Mouse (Mus musculus): ENCODE measurements around the gene Mrpl36. TPM values are rescaled to one million over a fixed set of nuclear protein-coding genes. Genes with fewer than 3 reads are reported as not detected.

The Mrpl36 gene
- polyA plus RNA-seq, 1 experiment from 2014 or later: 73.0 TPM

DNA sequence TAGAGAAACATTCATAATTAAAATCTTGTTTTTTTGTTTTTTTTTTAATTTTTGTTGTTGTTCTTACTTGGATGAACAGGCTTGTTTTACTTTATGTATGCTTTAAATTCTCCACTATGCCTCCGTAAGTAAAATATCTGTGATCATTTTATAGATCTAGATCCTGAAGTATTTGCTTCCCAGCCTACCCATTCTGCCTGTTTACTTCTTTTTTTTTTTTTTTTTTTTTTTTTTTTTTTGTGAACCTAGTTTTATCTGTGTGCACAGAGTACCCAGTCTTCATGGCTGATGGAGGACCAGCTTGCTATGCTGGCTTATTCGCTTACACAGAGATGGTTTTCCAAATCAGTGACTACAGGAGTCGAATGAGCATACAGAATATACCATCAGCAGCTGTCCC is 28.8 kb downstream of the Mrpl36 start:
- ATAC-seq: no peak
- 94% methylated on average over 3 of the region's 3 CpGs for WGBS
- no peak overlapping the region for H3K9ac ChIP-seq (ENCODE audit: low read depth, low read length)

DNA sequence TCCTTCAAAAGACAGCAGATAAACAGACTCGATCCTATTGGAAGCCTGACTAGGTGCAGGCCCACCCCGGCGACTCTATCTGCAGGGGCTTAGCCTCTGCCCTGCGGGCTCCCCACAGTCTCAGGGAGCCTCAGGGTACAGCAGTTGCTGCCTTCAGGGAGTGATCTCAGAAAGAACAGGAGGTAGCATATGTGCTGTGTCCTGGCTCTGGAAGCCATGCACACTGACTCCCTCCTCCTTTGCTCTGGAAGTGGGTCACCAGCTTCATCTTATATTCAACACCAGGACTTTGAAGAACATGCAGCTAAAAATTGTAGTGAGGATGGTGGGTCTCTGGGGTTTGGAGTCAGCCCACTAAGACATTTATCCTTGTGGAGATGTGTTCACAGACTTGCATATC is 45.1 kb downstream of the Mrpl36 start:
- Histone ChIP-seq H3K4me2 (ENCODE audit: low read length) (no peak overlapping the region), H3K4me3 (ENCODE audit: low read depth, low read length) (no peak overlapping the region), H3K27me3 (ENCODE audit: control insufficient read depth, insufficient read depth, low read depth, low read length) (no peaks in the 10 kb centered on the region), H3K4me1 (ENCODE audit: control insufficient read depth, insufficient read depth, low read length) (no peaks in the 10 kb centered on the region), H3K27ac (ENCODE audit: low read length) (no peak overlapping the region), H3K36me3 (ENCODE audit: control insufficient read depth, insufficient read depth, low read length) (no peaks in the 10 kb centered on the region), H3K9me3 (replicated peaks; ENCODE audit: control insufficient read depth, low read length, poor library complexity, severe bottlenecking) (no peaks in the 10 kb centered on the region), H3K9ac (ENCODE audit: low read depth, low read length) (no peak overlapping the region)
- no peak for ATAC-seq
- WGBS: 68% methylated on average over 4 of the region's 4 CpGs

More for the DNA sequence above, 28.8 kb downstream of the Mrpl36 start:
- Histone ChIP-seq H3K9me3 (replicated peaks; ENCODE audit: control insufficient read depth, low read length, poor library complexity, severe bottlenecking) (no peaks in the 10 kb centered on the region), H3K27ac (ENCODE audit: low read length) (no peak overlapping the region), H3K4me3 (ENCODE audit: low read depth, low read length) (no peak overlapping the region), H3K27me3 (ENCODE audit: control insufficient read depth, insufficient read depth, low read depth, low read length) (no peaks in the 10 kb centered on the region), H3K36me3 (ENCODE audit: control insufficient read depth, insufficient read depth, low read length) (no peaks in the 10 kb centered on the region), H3K4me1 (ENCODE audit: control insufficient read depth, insufficient read depth, low read length) (no peaks in the 10 kb centered on the region), H3K4me2 (ENCODE audit: low read length) (no peak overlapping the region)

DNA sequence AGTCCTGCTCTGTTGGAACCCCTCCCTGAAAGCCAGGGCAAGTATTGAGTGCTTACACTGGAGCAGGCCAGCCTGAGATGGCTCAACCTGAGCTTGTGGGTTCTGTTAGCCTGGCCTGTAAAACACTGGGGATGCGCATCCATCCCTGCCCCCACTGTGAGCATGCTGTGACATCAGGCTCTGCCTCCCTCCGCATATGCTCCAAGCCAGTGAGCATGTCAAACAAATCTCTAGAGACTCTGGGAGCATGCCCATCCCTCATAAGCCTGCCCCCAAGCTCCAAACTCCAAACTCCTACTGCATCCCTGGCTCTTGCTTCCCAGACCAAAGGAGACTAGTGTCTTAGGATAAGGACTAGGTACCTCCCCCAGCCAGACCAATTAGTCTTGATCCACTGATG is 46.3 kb downstream of the Mrpl36 start:
- Histone ChIP-seq H3K9me3 (replicated peaks; ENCODE audit: control insufficient read depth, low read length, poor library complexity, severe bottlenecking) (no peaks in the 10 kb centered on the region), H3K4me1 (ENCODE audit: control insufficient read depth, insufficient read depth, low read length) (no peaks in the 10 kb centered on the region), H3K27me3 (ENCODE audit: control insufficient read depth, insufficient read depth, low read depth, low read length) (no peaks in the 10 kb centered on the region), H3K36me3 (ENCODE audit: control insufficient read depth, insufficient read depth, low read length) (no peaks in the 10 kb centered on the region), H3K4me3 (ENCODE audit: low read depth, low read length) (no peak overlapping the region), H3K27ac (ENCODE audit: low read length) (no peak overlapping the region), H3K4me2 (ENCODE audit: low read length) (no peak overlapping the region), H3K9ac (ENCODE audit: low read depth, low read length) (no peak overlapping the region)
- no peak for ATAC-seq
- WGBS: 58% methylated on average over 2 of the region's 2 CpGs

DNA sequence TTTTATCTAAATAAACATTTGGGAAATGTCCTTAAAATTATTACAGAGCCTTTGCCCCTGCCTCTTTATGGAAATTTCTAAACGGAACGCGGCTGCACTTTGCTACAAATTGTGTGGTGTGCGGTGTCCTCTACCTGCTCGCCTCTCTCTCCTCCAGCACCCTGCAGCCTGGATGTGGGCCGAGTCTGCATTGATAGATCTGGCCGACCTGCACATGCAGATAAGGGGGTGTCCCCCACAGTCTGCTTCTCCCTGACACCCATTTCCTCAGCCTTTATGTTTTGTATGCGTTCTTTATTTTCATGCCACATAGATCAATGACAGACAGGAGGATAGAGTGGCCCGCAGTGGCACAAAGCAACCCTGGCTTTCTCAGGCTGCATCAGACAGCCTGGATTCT is 49.3 kb downstream of the Mrpl36 start:
- Histone ChIP-seq H3K9me3 (replicated peaks; ENCODE audit: control insufficient read depth, low read length, poor library complexity, severe bottlenecking) (no peaks in the 10 kb centered on the region), H3K27ac (ENCODE audit: low read length) (no peak overlapping the region), H3K4me1 (ENCODE audit: control insufficient read depth, insufficient read depth, low read length) (no peaks in the 10 kb centered on the region), H3K4me2 (ENCODE audit: low read length) (no peak overlapping the region), H3K36me3 (ENCODE audit: control insufficient read depth, insufficient read depth, low read length) (no peaks in the 10 kb centered on the region), H3K27me3 (ENCODE audit: control insufficient read depth, insufficient read depth, low read depth, low read length) (no peaks in the 10 kb centered on the region), H3K4me3 (ENCODE audit: low read depth, low read length) (no peak overlapping the region), H3K9ac (ENCODE audit: low read depth, low read length) (no peak overlapping the region)
- 82% methylated on average over 9 of the region's 9 CpGs for WGBS
- no peak for ATAC-seq

Other genes with a start within 250 kb of the Mrpl36 start
- 0.87 and 1.4 TPM in 2 replicates for gene Irx4, start 68.0 kb upstream of the Mrpl36 start, polyA plus RNA-seq (2015; fragmentation: Nextera tagmentation; extraction: Ambion mirVana)
- gene Ndufs6, start within 50 bp of the Mrpl36 start, polyA plus RNA-seq (2015; fragmentation: Nextera tagmentation; extraction: Ambion mirVana): 372 and 392 TPM in 2 replicates
- gene Lpcat1, start 138.7 kb downstream of the Mrpl36 start, polyA plus RNA-seq (2015; fragmentation: Nextera tagmentation; extraction: Ambion mirVana): 75.7 and 78.3 TPM in 2 replicates
- gene Slc6a3, start 208.2 kb downstream of the Mrpl36 start, polyA plus RNA-seq (2015; fragmentation: Nextera tagmentation; extraction: Ambion mirVana): 5.5 and 10.5 TPM in 2 replicates